Mouse (Mus musculus) embryo, embryonic 9.5 days (tissue): ENCODE measurements at regions not wholly inside any gene's neighbourhood (a gene's known extent, or its start where the extent isn't known, plus 50 kb on each side); places are given as distances from the start of the nearest gene placed in this dataset.
A peak's percentile ranks its signal among the peaks of the same experiment; 100 is the strongest.

Experiments
- DNase-seq: peaks from one replicate; pipeline ENCODE4 v3.0.0-alpha.2; 2017; ENCODE audit errors: extremely low spot score

DNA sequence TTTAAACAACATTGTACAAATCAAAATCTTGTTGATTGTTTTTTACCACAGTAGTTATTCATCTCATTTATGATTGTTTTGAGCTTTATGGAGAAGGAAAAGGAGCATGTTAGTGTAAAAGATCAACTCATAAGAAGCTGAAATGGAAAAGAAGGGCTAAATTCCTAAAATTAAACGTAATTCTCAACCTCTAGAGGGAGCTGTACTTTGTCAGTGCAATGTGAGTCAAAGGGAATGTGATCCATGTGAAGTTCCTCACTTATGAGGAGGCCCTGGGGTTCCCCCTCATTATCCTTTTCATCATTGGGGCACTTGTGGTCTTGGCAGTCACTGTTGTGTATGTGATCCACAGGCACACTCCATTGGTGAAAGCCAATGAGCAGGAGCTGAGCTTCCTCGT, 54.0 kb upstream of the Vmn2r7 start:
- DNase-seq: no peak

DNA sequence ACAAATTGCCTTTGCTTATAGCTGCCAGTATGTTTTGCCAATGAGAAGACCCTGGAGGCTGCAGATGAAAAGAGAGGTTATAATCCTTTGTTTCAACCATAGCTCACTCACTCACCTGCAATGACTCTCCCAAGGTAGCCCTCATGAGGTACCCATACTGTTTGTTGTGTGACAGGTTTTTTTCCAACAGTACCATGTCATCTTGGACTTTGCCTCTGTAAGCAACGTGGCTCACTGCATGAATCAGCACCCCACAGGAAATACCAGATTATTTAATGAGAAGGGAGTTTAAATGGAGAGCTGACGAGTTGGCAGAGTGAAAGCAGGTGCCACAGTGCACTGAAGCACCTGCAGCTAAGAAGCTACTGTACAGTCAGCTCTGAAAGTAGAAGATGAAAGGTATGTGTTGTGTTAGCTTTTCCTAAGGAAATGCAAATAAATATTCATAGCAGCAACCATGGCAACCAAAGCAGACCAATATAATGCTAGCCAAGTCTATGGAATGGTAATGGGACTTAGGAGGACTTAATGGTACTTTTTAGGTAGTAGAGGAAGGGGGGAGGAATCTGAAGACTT, 56.8 kb upstream of the Vmn2r7 start:
- DNase-seq: no peak

DNA sequence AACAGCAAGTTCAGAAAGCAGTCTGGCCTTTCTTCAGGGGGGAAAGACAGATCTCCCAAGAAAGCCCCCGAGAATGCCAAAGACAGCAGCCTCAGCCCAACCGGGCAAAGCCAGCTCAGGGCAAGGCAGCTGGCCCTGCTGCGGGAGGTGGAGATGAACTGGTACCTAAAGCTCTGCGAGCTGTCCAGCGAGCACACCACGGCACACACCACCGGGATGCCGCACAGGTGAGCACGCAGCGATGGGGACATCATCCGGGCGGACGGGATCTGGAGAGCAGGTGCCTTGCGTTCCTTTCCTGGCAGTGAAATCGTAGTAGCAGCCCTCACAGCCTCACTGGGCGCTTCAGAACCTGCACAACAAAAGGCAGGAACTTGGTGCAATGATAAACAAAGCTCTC, 104.7 kb upstream of the Vmn2r7 start:
- no peak for DNase-seq

DNA sequence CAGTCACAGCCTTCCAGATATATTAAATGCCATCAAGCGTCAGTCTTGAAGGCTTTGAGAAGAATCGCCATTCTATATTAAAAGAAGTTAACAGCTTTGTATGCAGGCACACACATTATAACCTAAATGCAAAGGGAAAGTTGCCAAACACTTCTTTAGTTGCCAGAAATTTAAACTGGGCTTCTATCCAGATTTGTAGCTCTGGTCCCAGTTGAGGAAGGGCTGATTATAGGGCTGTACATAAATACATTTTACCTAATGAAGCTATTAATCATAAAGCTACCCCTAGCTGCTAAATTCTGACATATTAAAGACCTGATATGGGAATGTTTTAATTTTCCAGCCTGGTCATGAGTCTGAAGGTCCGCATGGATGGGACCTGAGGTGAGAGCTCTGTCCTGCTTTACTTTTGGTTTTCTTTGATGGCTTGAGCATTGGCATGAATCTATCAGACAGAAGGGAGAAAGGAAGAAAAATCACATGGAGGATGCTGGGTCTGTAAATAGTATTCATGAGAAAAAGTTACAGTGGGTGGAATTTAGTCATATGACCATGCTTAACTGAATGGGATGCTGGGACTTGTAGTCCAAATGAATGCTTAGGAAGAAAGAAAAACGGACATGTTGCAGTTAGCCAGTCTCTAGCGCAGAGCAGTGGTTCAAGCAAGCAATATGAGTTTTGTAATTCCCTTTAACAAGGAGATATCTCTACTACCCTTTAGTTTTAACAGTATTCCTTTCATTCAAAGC, 120.3 kb upstream of the Vmn2r7 start:
- no peak for DNase-seq

DNA sequence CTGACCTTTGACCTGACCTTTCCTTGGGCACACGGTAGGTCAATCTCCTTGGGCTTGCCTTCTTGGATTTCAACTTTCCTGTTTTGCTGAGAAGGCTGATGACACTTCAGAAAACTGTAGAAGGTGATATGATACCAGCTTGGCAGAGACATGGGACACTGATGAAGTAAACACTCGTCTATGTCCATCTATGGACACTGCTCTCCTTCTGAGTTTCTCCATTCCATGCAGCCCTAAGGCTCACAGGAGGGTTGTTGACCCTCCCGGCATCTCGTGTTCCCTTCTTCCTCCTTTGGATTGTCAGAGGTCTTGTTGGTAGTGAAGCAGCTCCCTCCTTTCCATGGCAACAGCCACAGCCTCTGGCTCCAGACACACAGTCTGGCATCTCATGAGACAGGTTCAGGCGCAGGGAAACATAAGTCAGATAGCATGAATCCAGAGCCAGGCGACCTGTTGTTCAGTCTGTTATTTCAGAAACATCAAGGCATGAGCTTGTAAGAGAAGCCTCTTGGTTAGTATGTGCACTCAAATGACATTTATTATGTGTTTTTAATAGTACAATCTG, 120.9 kb upstream of the Vmn2r7 start:
- DNase-seq: peak; percentile 25

GRCm38 (mm10) chr3:64968275-64968674, 123.7 kb upstream of the Vmn2r7 start:
- DNase-seq: no peak

DNA sequence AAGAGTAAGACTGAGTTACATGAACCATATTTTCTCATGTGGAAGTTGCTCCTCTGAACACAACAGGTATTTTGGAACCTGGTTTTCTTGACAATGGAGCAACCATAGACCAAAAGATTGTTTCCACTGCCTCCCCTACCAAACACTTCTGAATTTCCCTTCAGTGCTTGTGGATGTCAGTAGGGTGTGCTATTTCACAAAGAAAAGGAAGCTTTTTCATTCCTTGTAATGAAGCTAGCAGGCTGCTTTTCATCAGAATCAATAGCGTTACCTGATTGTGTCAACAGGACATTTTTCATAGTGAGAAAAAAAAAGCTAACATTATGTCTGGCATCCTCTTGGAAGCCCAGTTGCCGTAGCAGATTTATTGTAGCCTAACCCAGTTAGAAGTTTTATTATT, 124.8 kb upstream of the Kcnab1 start:
- DNase-seq: no peak

GRCm38 (mm10) chr3:64987665-64988064, 121.5 kb upstream of the Kcnab1 start:
- DNase-seq: no peak

DNA sequence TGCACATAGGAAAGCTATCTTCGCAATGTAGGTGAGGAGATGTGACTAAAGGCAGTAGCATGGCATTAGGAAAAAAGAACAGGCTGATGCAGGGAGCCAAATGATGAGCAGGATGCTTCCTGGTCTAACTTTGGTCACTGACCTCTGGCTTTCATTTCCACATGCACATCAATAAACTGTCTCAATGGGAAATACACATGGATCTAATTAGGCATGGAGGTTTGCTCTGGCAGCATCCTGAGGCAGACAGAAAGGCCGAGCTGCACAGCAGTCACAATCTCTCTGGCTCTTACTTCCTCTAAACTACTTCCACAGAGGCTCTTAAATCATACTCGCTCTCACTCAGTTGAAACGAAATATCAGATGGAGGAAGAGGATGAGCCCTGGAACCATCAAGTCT, 112.7 kb upstream of the Kcnab1 start:
- no peak for DNase-seq

- no peak for DNase-seq
Observed at GRCm38 (mm10) chr3:64997552-64997951, 111.6 kb upstream of the Kcnab1 start.

DNA sequence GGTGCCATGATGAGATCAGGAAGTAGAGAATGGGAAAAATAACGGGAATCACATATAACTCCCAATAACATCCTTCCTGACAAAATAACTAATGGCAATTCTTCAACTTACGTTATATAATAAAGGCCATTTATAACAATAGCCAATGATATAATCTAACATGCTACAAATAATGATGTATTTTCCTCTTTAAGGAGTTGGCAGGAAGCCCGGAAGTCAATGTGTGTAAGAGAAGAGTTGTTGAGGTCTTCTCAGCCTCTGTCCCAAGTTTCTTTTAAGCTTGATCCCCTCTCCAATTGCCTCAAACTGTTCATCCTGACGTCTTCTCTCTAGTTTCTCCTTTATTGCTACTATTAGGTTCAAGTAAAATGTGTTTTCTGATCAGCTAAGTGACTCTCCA, 108.1 kb upstream of the Kcnab1 start:
- no peak for DNase-seq

DNA sequence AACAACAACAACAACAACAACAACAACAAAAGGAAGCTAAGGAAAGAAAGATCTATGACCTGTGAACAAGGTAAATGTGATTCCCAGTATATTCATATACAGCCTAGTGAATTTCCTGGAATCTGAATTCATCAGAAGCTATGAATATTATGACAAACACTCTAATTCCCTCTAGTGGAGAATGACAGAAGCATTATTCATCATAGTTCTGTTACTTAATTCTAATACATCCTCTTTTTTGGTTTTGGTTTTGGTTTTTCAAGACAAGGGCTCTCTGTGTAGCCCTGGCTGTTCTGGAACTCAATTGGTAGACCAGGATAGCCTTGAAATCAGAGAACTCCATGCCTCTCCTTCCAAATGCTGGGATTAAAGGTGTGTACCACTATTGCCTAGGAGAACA, 106.6 kb upstream of the Kcnab1 start:
- no peak for DNase-seq

GRCm38 (mm10) chr3:65006127-65006526, 103.1 kb upstream of the Kcnab1 start:
- DNase-seq: no peak

DNA sequence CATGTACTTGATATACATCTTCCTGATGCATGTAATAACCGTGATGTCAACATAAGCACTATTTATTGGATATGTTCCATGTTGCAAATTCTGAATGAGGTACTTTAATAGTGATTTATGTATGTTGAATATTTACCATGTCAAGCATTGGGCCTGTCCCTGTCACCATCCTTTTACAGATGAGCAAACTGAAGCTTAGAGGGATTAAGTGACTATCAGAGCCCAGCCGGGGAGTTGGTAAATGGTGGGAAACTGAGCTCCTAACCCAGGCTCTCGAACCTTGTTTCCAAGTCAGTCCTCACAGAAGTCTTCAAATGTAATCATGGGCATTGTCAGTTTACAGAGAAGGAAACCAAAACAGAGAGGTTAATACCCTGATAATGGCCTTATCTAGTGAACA, 102.6 kb upstream of the Kcnab1 start:
- DNase-seq: no peak

- no peak for DNase-seq
Observed at GRCm38 (mm10) chr3:65023876-65024275, 85.3 kb upstream of the Kcnab1 start.

GRCm38 (mm10) chr3:65037626-65038025, 71.6 kb upstream of the Kcnab1 start:
- no peak for DNase-seq

GRCm38 (mm10) chr3:65047879-65048278, 61.3 kb upstream of the Kcnab1 start:
- no peak for DNase-seq

DNA sequence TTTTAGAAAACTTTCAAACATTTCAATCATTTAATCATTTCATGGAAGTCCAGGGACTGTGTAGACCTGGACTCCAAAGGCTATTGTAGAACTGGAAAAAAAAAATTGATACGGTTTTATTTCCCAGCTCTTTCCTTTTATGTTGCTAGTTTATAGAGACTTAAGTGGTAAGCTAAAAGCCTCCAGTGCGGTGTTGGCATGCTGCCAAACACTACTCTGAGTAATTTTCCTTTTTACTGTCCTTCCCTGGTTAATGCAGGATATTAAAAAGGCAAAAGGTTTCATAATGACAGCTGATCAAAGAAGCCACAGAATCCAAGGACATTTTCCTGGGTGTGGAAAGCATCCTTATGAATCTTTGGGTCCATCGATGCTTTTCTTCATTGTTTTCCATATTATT, 53.8 kb upstream of the Kcnab1 start:
- no peak for DNase-seq
